Mouse (Mus musculus): ENCODE measurements around the gene Rab8b. TPM values are rescaled to one million over a fixed set of nuclear protein-coding genes. Genes with fewer than 3 reads are reported as not detected.
A peak's percentile ranks its signal among the peaks of the same experiment; 100 is the strongest.

The Rab8b gene
- polyA plus RNA-seq, 1 experiment = 11.2 TPM

GRCm38 (mm10) chr9:66933869-66934808, 14.7 kb upstream of the Rab8b start:
- no peak overlapping the region for H3K9ac ChIP-seq (ENCODE audit: low read depth, poor library complexity, severe bottlenecking)

GRCm38 (mm10) chr9:66930351-66930750, 10.9 kb upstream of the Rab8b start:
- Histone ChIP-seq H3K9me3 (replicated peaks; ENCODE audit: control insufficient read depth, insufficient read depth, low read length, poor library complexity, severe bottlenecking) (no peaks in the 10 kb centered on the region), H3K9ac (ENCODE audit: low read depth, poor library complexity, severe bottlenecking) (no peak overlapping the region), H3K4me3 (ENCODE audit: low read depth, low read length) (no peak overlapping the region), H3K4me1 (ENCODE audit: control insufficient read depth, insufficient read depth, low read length) (no peaks in the 10 kb centered on the region), H3K27ac (ENCODE audit: insufficient read depth, low read length) (no peak overlapping the region), H3K27me3 (ENCODE audit: control insufficient read depth, insufficient read depth, low read length, poor library complexity, severe bottlenecking) (no peaks in the 10 kb centered on the region), H3K36me3 (ENCODE audit: control insufficient read depth, insufficient read depth, low read length, poor library complexity, severe bottlenecking) (no peaks in the 10 kb centered on the region)
- TF ChIP-seq POLR2A (IDR thresholded peaks at IDR 0.05; ENCODE audit: insufficient read depth, low read length) (no peak), CTCF (IDR thresholded peaks at IDR 0.05; ENCODE audit: low read depth, low read length) (no peak), EP300 (IDR thresholded peaks at IDR 0.05; ENCODE audit: insufficient read depth, low read depth, low read length) (no peak)

More at GRCm38 (mm10) chr9:66933869-66934808, 14.7 kb upstream of the Rab8b start:
- Histone ChIP-seq H3K27ac (ENCODE audit: insufficient read depth, low read length) (no peak overlapping the region), H3K9me3 (replicated peaks; ENCODE audit: control insufficient read depth, insufficient read depth, low read length, poor library complexity, severe bottlenecking) (no peaks in the 10 kb centered on the region), H3K4me3 (ENCODE audit: low read depth, low read length) (no peak overlapping the region), H3K36me3 (ENCODE audit: control insufficient read depth, insufficient read depth, low read length, poor library complexity, severe bottlenecking) (no peaks in the 10 kb centered on the region), H3K4me1 (ENCODE audit: control insufficient read depth, insufficient read depth, low read length) (no peaks in the 10 kb centered on the region), H3K27me3 (ENCODE audit: control insufficient read depth, insufficient read depth, low read length, poor library complexity, severe bottlenecking) (no peaks in the 10 kb centered on the region)
- no peak for TF ChIP-seq EP300 (IDR thresholded peaks at IDR 0.05; ENCODE audit: insufficient read depth, low read depth, low read length)
- TF ChIP-seq POLR2A (IDR thresholded peaks at IDR 0.05; ENCODE audit: insufficient read depth, low read length) = no peak
- TF ChIP-seq CTCF (IDR thresholded peaks at IDR 0.05; ENCODE audit: low read depth, low read length) = no peak

- Histone ChIP-seq H3K36me3 (ENCODE audit: control insufficient read depth, insufficient read depth, low read length, poor library complexity, severe bottlenecking) (no peaks in the 10 kb centered on the region), H3K27me3 (ENCODE audit: control insufficient read depth, insufficient read depth, low read length, poor library complexity, severe bottlenecking) (no peaks in the 10 kb centered on the region), H3K4me3 (ENCODE audit: low read depth, low read length) (no peak overlapping the region), H3K9me3 (replicated peaks; ENCODE audit: control insufficient read depth, insufficient read depth, low read length, poor library complexity, severe bottlenecking) (no peaks in the 10 kb centered on the region), H3K9ac (ENCODE audit: low read depth, poor library complexity, severe bottlenecking) (no peak overlapping the region), H3K27ac (ENCODE audit: insufficient read depth, low read length) (no peak overlapping the region), H3K4me1 (ENCODE audit: control insufficient read depth, insufficient read depth, low read length) (no peaks in the 10 kb centered on the region)
- TF ChIP-seq POLR2A (IDR thresholded peaks at IDR 0.05; ENCODE audit: insufficient read depth, low read length) (no peak), CTCF (IDR thresholded peaks at IDR 0.05; ENCODE audit: low read depth, low read length) (no peak), EP300 (IDR thresholded peaks at IDR 0.05; ENCODE audit: insufficient read depth, low read depth, low read length) (no peak)
These were observed 8.4 kb upstream of the Rab8b start for GRCm38 (mm10) chr9:66927696-66928402.

DNA sequence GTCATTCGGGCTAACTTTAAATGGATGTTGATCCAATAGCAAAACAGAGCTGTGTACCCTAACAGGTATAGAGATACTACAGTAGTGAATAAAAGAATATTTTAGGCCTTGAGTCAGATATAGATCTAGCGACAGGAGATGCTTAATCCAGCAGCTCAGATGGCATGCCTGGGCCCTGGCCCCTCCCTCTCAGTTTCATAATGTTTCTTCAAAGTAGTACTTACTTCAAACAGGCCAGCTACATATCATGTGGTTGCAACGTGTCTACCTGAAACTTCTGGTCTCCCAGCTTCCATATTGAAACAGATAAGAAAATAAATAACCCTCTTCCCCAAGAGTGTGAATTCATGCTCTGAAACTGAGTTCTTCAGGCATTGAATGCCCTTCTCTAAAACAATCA, 6.4 kb upstream of the Rab8b start:
- H3K27me3 ChIP-seq (ENCODE audit: control insufficient read depth, insufficient read depth, low read length, poor library complexity, severe bottlenecking) = no peaks in the 10 kb centered on the region
- no peak overlapping the region for H3K9ac ChIP-seq (ENCODE audit: low read depth, poor library complexity, severe bottlenecking)
- no peaks in the 10 kb centered on the region for H3K36me3 ChIP-seq (ENCODE audit: control insufficient read depth, insufficient read depth, low read length, poor library complexity, severe bottlenecking)
- no peaks in the 10 kb centered on the region for H3K9me3 ChIP-seq (replicated peaks; ENCODE audit: control insufficient read depth, insufficient read depth, low read length, poor library complexity, severe bottlenecking)
- no peak overlapping the region for H3K4me3 ChIP-seq (ENCODE audit: low read depth, low read length)
- H3K27ac ChIP-seq (ENCODE audit: insufficient read depth, low read length) = no peak overlapping the region
- TF ChIP-seq CTCF (IDR thresholded peaks at IDR 0.05; ENCODE audit: low read depth, low read length) (no peak), POLR2A (IDR thresholded peaks at IDR 0.05; ENCODE audit: insufficient read depth, low read length) (no peak), EP300 (IDR thresholded peaks at IDR 0.05; ENCODE audit: insufficient read depth, low read depth, low read length) (no peak)
- no peaks in the 10 kb centered on the region for H3K4me1 ChIP-seq (ENCODE audit: control insufficient read depth, insufficient read depth, low read length)

DNA sequence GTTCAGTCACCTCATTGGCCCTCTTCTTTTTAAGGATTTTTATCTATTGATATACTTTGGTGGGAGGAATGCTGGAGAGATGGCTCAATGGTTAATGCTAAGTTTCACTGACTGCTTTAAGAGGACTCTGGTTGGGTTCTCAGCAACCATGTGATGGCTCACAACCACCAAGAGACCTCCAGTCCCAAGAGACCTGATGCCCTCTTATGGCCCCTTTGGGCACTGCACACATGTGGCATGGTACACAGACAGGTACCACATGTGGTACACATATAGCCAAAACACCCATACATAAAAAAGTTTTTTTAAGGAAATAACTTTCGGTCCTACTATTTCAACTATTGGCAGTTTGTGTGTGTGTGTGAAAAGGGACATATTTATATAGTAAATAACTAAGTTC, 2.6 kb upstream of the Rab8b start:
- H3K9ac ChIP-seq (ENCODE audit: low read depth, poor library complexity, severe bottlenecking) = no peak overlapping the region
- no peak overlapping the region for H3K4me3 ChIP-seq (ENCODE audit: low read depth, low read length)
- peaks cover 5% of the 10 kb centered on the region for H3K27me3 ChIP-seq (ENCODE audit: control insufficient read depth, insufficient read depth, low read length, poor library complexity, severe bottlenecking)
- no peak overlapping the region for H3K27ac ChIP-seq (ENCODE audit: insufficient read depth, low read length)
- H3K9me3 ChIP-seq (replicated peaks; ENCODE audit: control insufficient read depth, insufficient read depth, low read length, poor library complexity, severe bottlenecking) = no peaks in the 10 kb centered on the region
- H3K36me3 ChIP-seq (ENCODE audit: control insufficient read depth, insufficient read depth, low read length, poor library complexity, severe bottlenecking) = no peaks in the 10 kb centered on the region
- TF ChIP-seq CTCF (IDR thresholded peaks at IDR 0.05; ENCODE audit: low read depth, low read length) (peak; percentile 23), EP300 (IDR thresholded peaks at IDR 0.05; ENCODE audit: insufficient read depth, low read depth, low read length) (no peak), POLR2A (IDR thresholded peaks at IDR 0.05; ENCODE audit: insufficient read depth, low read length) (no peak)
- H3K4me1 ChIP-seq (ENCODE audit: control insufficient read depth, insufficient read depth, low read length) = no peaks in the 10 kb centered on the region

All from ES-Bruce4 (cell line).